Mouse (Mus musculus) left cerebral cortex, postnatal 25 days (tissue): ENCODE measurements around the gene Fam76a. TPM values are rescaled to one million over a fixed set of nuclear protein-coding genes. Genes with fewer than 3 reads are reported as not detected.
"Not testable (repeated sequence)": the region's sequence is repeated elsewhere in the genome, so short reads cannot be mapped to it uniquely, and the experiment has no call there.

Experiments
- DNase-seq, 2 experiments: peaks; one replicate each; pipeline ENCODE4 v3.0.0; 2022; ENCODE audit warnings: low spot score in 2 of 2, mixed read lengths in 1 of 2
- intact Hi-C: fragments of 180-260 bp; cut with DNase I; formaldehyde crosslinking; loops from one replicate; pipeline ENCODE4 v1.15.1; 2025
- total RNA-seq, 2 experiments: library from RNA; stranded (reverse); gene quantifications; 2 replicates each; pipeline ENCODE4 v1.2.3; 2021

The Fam76a gene
- total RNA-seq, 2 experiments from 2014 or later = 45.8 to 55.0 TPM

DNA sequence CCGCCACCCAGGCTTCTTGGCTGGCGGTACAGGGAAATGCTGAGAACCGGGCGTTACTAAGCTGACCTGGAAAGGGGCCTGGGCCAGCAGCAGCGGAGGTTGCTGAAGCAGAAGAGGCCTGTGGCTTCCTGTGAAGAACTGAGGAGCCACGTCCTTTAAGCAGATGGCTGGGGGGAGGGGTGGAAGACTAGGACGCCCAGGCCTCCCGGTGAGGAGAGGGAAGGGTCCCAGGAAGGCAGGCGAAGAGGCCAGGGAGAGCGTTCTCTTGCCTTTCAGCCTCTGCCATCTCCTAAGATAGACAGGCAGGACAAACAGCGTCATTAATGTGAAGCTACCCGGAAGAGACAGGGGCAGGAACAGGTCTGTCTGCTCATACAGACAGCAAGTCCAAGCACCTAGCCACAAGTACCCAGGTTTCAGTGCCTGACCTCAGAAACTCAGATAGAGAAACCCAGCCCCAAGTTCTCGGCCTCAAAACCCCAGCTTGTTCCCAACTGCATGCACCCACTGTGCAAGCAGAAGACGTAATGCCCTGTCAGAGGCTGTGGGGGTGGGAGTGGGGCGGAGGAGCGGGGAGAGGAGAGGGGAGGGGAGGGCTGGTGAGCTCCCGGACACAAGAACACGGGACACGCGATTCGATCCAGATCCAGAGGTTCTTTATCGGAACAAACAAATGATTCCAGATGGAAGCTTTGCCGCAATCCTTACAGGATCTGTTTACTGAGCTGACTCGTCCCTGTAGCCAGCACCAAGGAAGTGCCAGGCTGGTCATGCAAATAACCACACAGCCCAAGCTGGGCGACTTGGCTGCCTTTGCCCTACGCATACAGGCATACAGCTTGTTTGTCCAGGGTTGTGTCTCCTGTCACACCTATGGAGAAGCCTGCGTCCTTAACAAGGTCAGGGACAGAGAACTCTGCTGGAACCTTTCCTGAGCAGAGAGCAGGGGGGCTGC is 24.0 kb upstream of the Fam76a start:
- intact Hi-C loops = no loop called here
- peak in 1 of 2 experiments; percentile 49 for DNase-seq

DNA sequence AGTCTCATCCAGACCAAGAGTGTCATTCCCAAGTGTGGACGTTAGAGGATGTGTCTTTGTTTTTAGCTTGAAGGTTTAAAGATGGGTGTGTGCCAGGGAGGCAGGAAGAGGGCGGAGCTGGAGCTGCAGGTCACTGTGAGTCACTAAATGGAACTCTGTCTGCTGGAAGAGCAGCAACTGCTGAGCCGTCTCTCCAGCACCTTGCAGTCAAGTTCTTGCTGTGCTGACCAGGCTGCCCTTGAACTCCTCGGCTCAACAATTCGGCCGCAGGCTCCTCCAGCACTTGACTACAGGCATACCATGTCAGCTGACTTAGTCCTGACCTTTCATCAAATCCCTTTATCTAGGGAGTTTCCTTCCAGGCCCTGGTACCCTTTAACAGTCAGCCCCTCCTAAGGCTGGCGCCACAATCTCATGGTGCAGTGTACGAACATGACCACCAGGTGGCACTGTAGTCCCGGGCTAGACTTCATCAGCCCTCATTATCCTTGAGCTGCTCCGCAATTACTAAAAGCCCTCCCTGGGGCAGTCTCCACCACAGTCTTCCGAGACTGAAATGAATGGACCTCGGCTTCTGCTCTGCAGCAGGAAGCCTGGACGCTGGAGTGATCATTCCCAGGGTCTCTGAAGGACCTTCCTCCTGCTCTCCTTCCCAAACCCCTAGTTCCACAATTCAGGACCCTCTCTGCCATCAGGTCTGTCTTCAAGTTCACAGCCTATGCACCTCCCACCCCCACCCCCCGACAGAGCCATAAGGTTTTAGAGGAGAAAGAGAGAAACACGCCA is 23.1 kb upstream of the Fam76a start:
- DNase-seq = peak; percentile 83 to 85
- intact Hi-C loops = loop anchor here (1.0 kb wide), 1 partner anchor 60 kb away; no protein-coding TSS in a partner anchor

- no peak for DNase-seq
- intact Hi-C loops = loop anchor here (1.0 to 5.0 kb wide), 3 partner anchors 61 to 358 kb away; partner anchors contain the start of genes Cd164l2 and Gpr3
Measured at GRCm38 (mm10) chr4:132944776-132945175, 22.4 kb upstream of the Fam76a start.

- intact Hi-C loops = loop anchor here (5.0 kb wide), 2 partner anchors 268 to 358 kb away; partner anchors contain the start of genes Cd164l2 and Gpr3
- DNase-seq = no peak
Measured at GRCm38 (mm10) chr4:132944106-132944505, 21.7 kb upstream of the Fam76a start.

GRCm38 (mm10) chr4:132943088-132943487 is 20.7 kb upstream of the Fam76a start:
- no peak for DNase-seq
- intact Hi-C loops = loop anchor here (5.0 kb wide), 2 partner anchors 269 to 359 kb away; partner anchors contain the start of genes Cd164l2 and Gpr3

GRCm38 (mm10) chr4:132941012-132941729 is 18.8 kb upstream of the Fam76a start:
- DNase-seq = no peak
- intact Hi-C loops = loop anchor here (5.0 kb wide), 2 partner anchors 271 to 361 kb away; partner anchors contain the start of genes Cd164l2 and Gpr3

GRCm38 (mm10) chr4:132939421-132940127 is 17.2 kb upstream of the Fam76a start:
- intact Hi-C loops = loop anchor here (5.0 kb wide), 2 partner anchors 273 to 363 kb away; partner anchors contain the start of genes Cd164l2 and Gpr3
- DNase-seq = peak in 1 of 2 experiments; percentile 41

DNA sequence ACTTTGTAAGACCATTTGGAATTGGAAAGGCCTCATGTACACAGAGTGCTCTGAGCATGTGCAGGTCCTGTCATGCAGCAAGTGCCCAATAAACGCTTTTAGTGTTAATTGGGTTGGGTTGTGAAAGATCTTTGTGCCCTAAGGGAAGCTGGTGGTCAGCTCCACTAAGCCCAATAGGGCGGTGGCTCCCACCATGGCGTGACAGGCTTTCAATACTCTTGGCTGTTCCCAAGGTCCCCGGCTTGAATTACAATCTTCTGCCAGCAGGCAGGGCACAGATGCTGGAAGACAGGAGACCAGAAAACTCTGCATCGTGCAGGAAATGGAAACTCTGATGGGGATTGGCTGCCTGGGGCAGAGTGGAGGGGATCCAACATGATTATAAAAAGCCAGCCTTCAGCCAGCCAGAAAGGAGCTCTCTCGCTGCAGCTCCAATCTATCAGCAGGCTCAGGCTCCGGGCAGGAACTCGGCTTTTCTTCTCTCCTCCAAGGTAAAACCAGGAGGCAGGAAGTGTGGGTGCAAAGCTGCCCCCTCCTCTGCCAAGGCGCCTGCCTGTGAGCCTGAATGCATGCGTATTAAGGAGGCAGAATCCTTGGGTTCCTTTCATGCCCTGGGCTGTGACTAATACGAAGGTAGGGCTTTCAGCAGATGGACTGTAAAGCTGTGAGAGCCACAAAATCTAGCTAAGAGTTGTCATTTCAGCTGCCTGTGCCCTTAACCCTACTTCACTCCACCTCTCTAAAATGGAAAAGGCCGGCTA is 16.0 kb upstream of the Fam76a start:
- intact Hi-C loops = no loop called here
- peak; percentile 64 to 88 for DNase-seq

GRCm38 (mm10) chr4:132934639-132935038 is 12.3 kb upstream of the Fam76a start:
- DNase-seq = no peak
- intact Hi-C loops = no loop called here

GRCm38 (mm10) chr4:132932752-132933404 is 10.5 kb upstream of the Fam76a start:
- DNase-seq = peak; percentile 24 to 73
- intact Hi-C loops = no loop called here

DNA sequence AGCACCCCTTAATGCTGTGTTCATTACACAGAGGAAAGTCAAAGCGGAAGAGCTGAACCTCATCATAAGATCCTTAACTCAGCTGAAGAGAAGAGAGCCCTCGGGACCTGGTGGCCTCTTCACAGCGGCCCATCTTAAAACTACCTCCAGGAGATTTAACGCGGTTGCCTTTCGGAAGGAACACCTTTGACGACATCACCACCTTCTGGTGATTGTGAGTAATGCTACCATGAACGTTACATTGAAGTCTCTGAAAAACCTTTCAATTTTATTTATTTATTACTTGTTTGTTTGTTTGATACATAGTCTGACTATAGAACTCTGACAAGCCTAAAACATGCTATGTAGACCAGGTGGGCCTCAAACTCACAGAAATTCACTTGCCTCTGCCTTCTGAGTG is 8.4 kb upstream of the Fam76a start:
- intact Hi-C loops = no loop called here
- DNase-seq = peak; percentile 46 to 60

GRCm38 (mm10) chr4:132926520-132926919 is 4.2 kb upstream of the Fam76a start:
- DNase-seq, intact Hi-C loops: not testable (repeated sequence)

GRCm38 (mm10) chr4:132922061-132922530 is 262 bp downstream of the Fam76a start:
- no peak for DNase-seq
- intact Hi-C loops = loop anchor here (2.0 to 5.0 kb wide), 4 partner anchors 40 to 650 kb away; partner anchors contain the start of genes Ppp1r8, Stx12 and Taf12

DNA sequence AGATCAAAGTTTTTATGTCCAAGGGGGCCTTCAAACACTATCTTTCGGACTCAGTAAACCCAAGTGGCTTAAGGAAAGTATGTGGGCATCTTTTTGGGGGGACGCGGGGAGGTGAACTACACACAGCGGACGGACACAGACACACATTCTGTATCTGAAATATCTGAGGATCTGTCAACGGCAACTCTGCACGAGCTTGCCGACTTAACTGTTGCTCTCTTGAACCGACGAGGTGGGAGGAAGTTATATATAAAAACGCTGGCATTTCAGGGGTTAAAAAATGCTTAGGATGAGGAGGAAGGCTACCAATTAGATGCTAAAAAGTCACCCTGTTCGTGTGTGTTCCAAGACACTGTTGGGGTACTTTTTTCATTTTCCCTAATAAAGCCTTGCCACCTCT is 870 bp downstream of the Fam76a start:
- no peak for DNase-seq
- intact Hi-C loops = loop anchor here (5.0 kb wide), 3 partner anchors 39 to 649 kb away; partner anchors contain the start of genes Stx12 and Taf12

DNA sequence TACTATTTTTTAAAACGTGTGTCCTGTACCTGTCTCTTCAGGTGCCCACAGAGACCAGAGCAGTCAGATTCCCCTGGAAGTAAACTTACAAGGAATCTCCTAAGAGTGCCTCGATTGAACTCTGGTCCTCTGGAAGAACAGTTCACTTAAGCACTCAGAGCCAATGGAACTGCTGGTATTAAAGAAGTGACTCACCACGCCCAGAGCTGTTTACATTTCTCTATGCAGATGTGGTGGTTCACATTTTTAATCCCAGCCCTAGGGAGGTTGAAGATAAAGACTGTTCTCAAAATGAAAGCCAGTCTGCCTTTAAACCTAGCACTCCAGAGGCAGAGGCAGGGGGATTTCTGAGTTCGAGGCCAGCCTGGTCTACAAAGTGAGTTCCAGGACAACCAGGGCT is 2.2 kb downstream of the Fam76a start:
- DNase-seq = no peak
- intact Hi-C loops = loop anchor here (5.0 kb wide), 3 partner anchors 38 to 648 kb away; partner anchors contain the start of genes Stx12 and Taf12

DNA sequence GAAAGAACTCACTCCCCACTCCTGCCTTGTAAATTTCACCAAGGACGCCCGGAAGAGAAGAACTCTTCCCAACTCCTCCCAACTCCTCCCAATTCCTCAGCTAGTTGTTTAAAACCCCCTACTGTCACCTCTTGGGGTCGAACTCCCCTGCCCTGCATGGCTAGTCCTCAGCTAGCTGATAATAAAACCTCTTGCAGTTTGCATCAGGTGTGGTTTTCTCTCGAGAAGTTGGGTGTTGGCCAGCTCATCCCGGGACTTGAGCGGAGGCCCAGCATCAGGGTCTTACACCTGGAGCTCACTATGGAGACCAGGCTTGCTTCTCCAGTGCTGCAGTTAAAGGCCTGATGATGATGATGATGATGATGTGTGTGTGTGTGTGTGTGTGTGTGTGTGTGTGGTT is 3.9 kb downstream of the Fam76a start:
- intact Hi-C loops, DNase-seq: not testable (repeated sequence)

DNA sequence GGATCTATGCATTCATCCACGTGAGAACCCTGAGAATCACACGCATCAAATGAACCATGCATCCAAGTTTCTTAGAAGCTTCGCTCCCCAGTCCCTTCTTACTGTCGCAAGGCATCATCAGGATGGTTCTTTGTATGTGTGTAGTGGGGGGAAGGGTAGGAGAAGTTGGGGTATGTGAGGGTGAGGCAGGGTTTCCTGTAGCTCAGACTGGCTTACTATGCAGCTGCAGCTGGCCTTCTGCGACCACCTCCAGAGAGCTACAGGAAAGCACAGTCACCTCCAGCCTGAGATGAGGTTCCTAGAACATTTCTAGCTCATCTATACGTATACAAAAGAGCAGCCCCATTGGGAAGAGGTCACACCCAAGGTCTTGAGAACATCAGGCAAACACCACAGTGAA is 10.2 kb downstream of the Fam76a start:
- intact Hi-C loops = no loop called here

More for the DNA sequence above, 10.2 kb downstream of the Fam76a start:
- DNase-seq = no peak
